Mouse (Mus musculus): ENCODE measurements around the gene Pspn. TPM values are rescaled to one million over a fixed set of nuclear protein-coding genes. Genes with fewer than 3 reads are reported as not detected.

Gene Pspn
- polyA plus RNA-seq (2015; fragmentation: Nextera tagmentation; extraction: Ambion mirVana) = 0.33 TPM in 1 of 2 replicates, not detected in the other

- no peak within 1 kb of the TSS for H3K9ac ChIP-seq
- peak within 1 kb of the TSS; percentile 77 for H3K27ac ChIP-seq
- H3K4me2 ChIP-seq = 0 out of 2 replicates have a peak within 1 kb of the TSS, but pooled peaks have one; percentile 9
- H3K27me3 ChIP-seq = no peaks in the 10 kb centered on the region
- no peak for ATAC-seq (replicated peaks; ENCODE audit: insufficient number of reproducible peaks, insufficient read depth, low FRiP score, low read depth)
- no peak within 1 kb of the TSS for H3K4me3 ChIP-seq
- H3K36me3 ChIP-seq = peaks cover 40% of the 10 kb centered on the region
- H3K4me1 ChIP-seq (replicated peaks) = peaks cover 36% of the 10 kb centered on the region
- no peaks in the 10 kb centered on the region for H3K9me3 ChIP-seq (replicated peaks)
- WGBS = 79% methylated on average over 9 of the region's 9 CpGs
Observed at GRCm38 (mm10) chr17:56999968-57000609, at the start of gene Pspn. TSS of gene Pspn (minus strand) at chr17:57000018.

GRCm38 (mm10) chr17:57048816-57049215 lies 49.0 kb upstream of the Pspn start:
- Histone ChIP-seq H3K27me3 (no peaks in the 10 kb centered on the region), H3K9me3 (replicated peaks) (no peaks in the 10 kb centered on the region), H3K4me1 (replicated peaks) (no peaks in the 10 kb centered on the region), H3K4me2 (no peak overlapping the region), H3K36me3 (peaks cover 31% of the 10 kb centered on the region), H3K4me3 (no peak overlapping the region), H3K9ac (no peak overlapping the region), H3K27ac (no peak overlapping the region)
- 89% methylated on average over 3 of the region's 3 CpGs for WGBS
- no peak for ATAC-seq (replicated peaks; ENCODE audit: insufficient number of reproducible peaks, insufficient read depth, low FRiP score, low read depth)

GRCm38 (mm10) chr17:57047406-57047805 lies 47.6 kb upstream of the Pspn start:
- ATAC-seq (replicated peaks; ENCODE audit: insufficient number of reproducible peaks, insufficient read depth, low FRiP score, low read depth) = 0 out of 2 replicates have a peak, but pooled peaks have one; percentile 32
- H3K9ac ChIP-seq = no peak overlapping the region
- H3K4me1 ChIP-seq (replicated peaks) = 0 out of 2 replicates have a peak, but pooled peaks cover 6% of the 10 kb centered on the region
- H3K27me3 ChIP-seq = no peaks in the 10 kb centered on the region
- H3K9me3 ChIP-seq (replicated peaks) = no peaks in the 10 kb centered on the region
- H3K4me2 ChIP-seq = no peak overlapping the region
- H3K27ac ChIP-seq = no peak overlapping the region
- H3K36me3 ChIP-seq = peaks cover 19% of the 10 kb centered on the region
- no peak overlapping the region for H3K4me3 ChIP-seq
- WGBS = 46% methylated on average over 5 of the region's 5 CpGs

- Histone ChIP-seq H3K9ac (no peak within 1 kb of the TSS), H3K27me3 (peaks cover 20% of the 10 kb centered on the region), H3K4me3 (no peak within 1 kb of the TSS), H3K36me3 (peaks cover 4% of the 10 kb centered on the region; the same call in 1 of the 2 replicates), H3K27ac (no peak within 1 kb of the TSS), H3K9me3 (replicated peaks) (no peaks in the 10 kb centered on the region), H3K4me2 (no peak within 1 kb of the TSS), H3K4me1 (replicated peaks) (0 out of 2 replicates have a peak, but pooled peaks cover 11% of the 10 kb centered on the region)
- ATAC-seq (replicated peaks; ENCODE audit: insufficient number of reproducible peaks, insufficient read depth, low FRiP score, low read depth) = no peak
- WGBS = 64% methylated on average over 8 of the region's 8 CpGs
Observed at GRCm38 (mm10) chr17:57041554-57041953, 41.7 kb upstream of the Pspn start, which contains the start of gene Slc25a41. TSS of gene Slc25a41 (minus strand) at chr17:57041654.

- Histone ChIP-seq H3K4me2 (no peak overlapping the region), H3K9ac (no peak overlapping the region), H3K4me3 (no peak overlapping the region), H3K9me3 (replicated peaks) (no peaks in the 10 kb centered on the region), H3K27ac (no peak overlapping the region), H3K4me1 (replicated peaks) (0 out of 2 replicates have a peak, but pooled peaks cover 11% of the 10 kb centered on the region), H3K36me3 (no peaks in the 10 kb centered on the region), H3K27me3 (peaks cover 20% of the 10 kb centered on the region)
- no peak for ATAC-seq (replicated peaks; ENCODE audit: insufficient number of reproducible peaks, insufficient read depth, low FRiP score, low read depth)
- 40% methylated on average over 8 of the region's 8 CpGs for WGBS
Observed at GRCm38 (mm10) chr17:57038978-57039377, 39.2 kb upstream of the Pspn start.

- H3K9me3 ChIP-seq (replicated peaks) = no peaks in the 10 kb centered on the region
- H3K27me3 ChIP-seq = peaks cover 6% of the 10 kb centered on the region; the same call in 1 of the 2 replicates
- peak overlapping the region; percentile 45; the same call in 1 of the 2 replicates for H3K4me3 ChIP-seq
- WGBS = 88% methylated on average over 4 of the region's 4 CpGs
- H3K9ac ChIP-seq = no peak overlapping the region
- H3K4me2 ChIP-seq = peak overlapping the region; percentile 73; the same call in 1 of the 2 replicates
- H3K36me3 ChIP-seq = peaks cover 4% of the 10 kb centered on the region; the same call in 1 of the 2 replicates
- ATAC-seq (replicated peaks; ENCODE audit: insufficient number of reproducible peaks, insufficient read depth, low FRiP score, low read depth) = no peak
- peak overlapping the region; percentile 88; the same call in 1 of the 2 replicates for H3K27ac ChIP-seq
- H3K4me1 ChIP-seq (replicated peaks) = peaks cover 17% of the 10 kb centered on the region
Observed at GRCm38 (mm10) chr17:57032854-57033253, 33.0 kb upstream of the Pspn start.

- peak overlapping the region; percentile 88 for H3K27ac ChIP-seq
- H3K4me3 ChIP-seq = peak overlapping the region; percentile 97
- 0 out of 2 replicates have a peak, but pooled peaks cover 2% of the 10 kb centered on the region for H3K27me3 ChIP-seq
- peak; percentile 95 for ATAC-seq (replicated peaks; ENCODE audit: insufficient number of reproducible peaks, insufficient read depth, low FRiP score, low read depth)
- H3K4me1 ChIP-seq (replicated peaks) = peaks cover 17% of the 10 kb centered on the region
- H3K4me2 ChIP-seq = peak overlapping the region; percentile 73
- peaks cover 14% of the 10 kb centered on the region for H3K36me3 ChIP-seq
- under 1% methylated on average over 38 of the region's 38 CpGs for WGBS
- peak overlapping the region; percentile 53 for H3K9ac ChIP-seq
- H3K9me3 ChIP-seq (replicated peaks) = no peaks in the 10 kb centered on the region
Observed at GRCm38 (mm10) chr17:57031661-57032420, 32.0 kb upstream of the Pspn start.

- WGBS = under 1% methylated on average over 72 of the region's 99 CpGs
- Histone ChIP-seq H3K27ac (peak within 1 kb of the TSS; percentile 96), H3K36me3 (peaks cover 22% of the 10 kb centered on the region), H3K4me3 (peak within 1 kb of the TSS; percentile 97), H3K9me3 (replicated peaks) (no peaks in the 10 kb centered on the region), H3K27me3 (no peaks in the 10 kb centered on the region), H3K9ac (peak within 1 kb of the TSS; percentile 100), H3K4me1 (replicated peaks) (peaks cover 17% of the 10 kb centered on the region), H3K4me2 (peak within 1 kb of the TSS; percentile 75)
- no peak for ATAC-seq (replicated peaks; ENCODE audit: insufficient number of reproducible peaks, insufficient read depth, low FRiP score, low read depth)
Observed at GRCm38 (mm10) chr17:57030931-57031660, 31.3 kb upstream of the Pspn start, which contains the start of gene Khsrp. TSS of gene Khsrp (minus strand) at chr17:57031522.

- H3K27me3 ChIP-seq = no peaks in the 10 kb centered on the region
Observed at GRCm38 (mm10) chr17:57029691-57030090, 29.9 kb upstream of the Pspn start.

GRCm38 (mm10) chr17:57027471-57027870 lies 27.7 kb upstream of the Pspn start:
- Histone ChIP-seq H3K9ac (no peak overlapping the region), H3K4me1 (replicated peaks) (peaks cover 16% of the 10 kb centered on the region), H3K9me3 (replicated peaks) (no peaks in the 10 kb centered on the region), H3K27me3 (no peaks in the 10 kb centered on the region), H3K27ac (no peak overlapping the region), H3K4me2 (no peak overlapping the region), H3K4me3 (no peak overlapping the region), H3K36me3 (peaks cover 58% of the 10 kb centered on the region)
- no peak for ATAC-seq (replicated peaks; ENCODE audit: insufficient number of reproducible peaks, insufficient read depth, low FRiP score, low read depth)
- 85% methylated on average over 4 of the region's 4 CpGs for WGBS

More at GRCm38 (mm10) chr17:57029691-57030090, 29.9 kb upstream of the Pspn start:
- 20% methylated on average over 8 of the region's 8 CpGs for WGBS
- peak overlapping the region; percentile 75 for H3K4me2 ChIP-seq
- H3K9ac ChIP-seq = peak overlapping the region; percentile 100
- H3K9me3 ChIP-seq (replicated peaks) = no peaks in the 10 kb centered on the region
- H3K36me3 ChIP-seq = peaks cover 36% of the 10 kb centered on the region
- H3K27ac ChIP-seq = peak overlapping the region; percentile 96; the same call in 1 of the 2 replicates
- no peak for ATAC-seq (replicated peaks; ENCODE audit: insufficient number of reproducible peaks, insufficient read depth, low FRiP score, low read depth)
- peak overlapping the region; percentile 97 for H3K4me3 ChIP-seq
- peaks cover 17% of the 10 kb centered on the region for H3K4me1 ChIP-seq (replicated peaks)
